Mouse (Mus musculus): Measurements from ENCODE around the gene Gm13420. TPM values are rescaled to one million over a fixed set of nuclear protein-coding genes. Genes with fewer than 3 reads are reported as not detected.
"Not testable (repeated sequence)": the region's sequence is repeated elsewhere in the genome, so short reads cannot be mapped to it uniquely, and the experiment has no call there.

The Gm13420 gene
- 1.8 and 2.0 TPM in 2 replicates for polyA plus RNA-seq (2015; fragmentation: Nextera tagmentation; extraction: Ambion mirVana)

- peak within 1 kb of the TSS; percentile 36 for H3K4me3 ChIP-seq (replicated peaks)
- H3K36me3 ChIP-seq, result no peaks in the 10 kb centered on the region
- H3K9me3 ChIP-seq (replicated peaks), result no peaks in the 10 kb centered on the region
- H3K4me1 ChIP-seq, result peaks cover 26% of the 10 kb centered on the region
- WGBS, result 5% methylated on average over 28 of the region's 28 CpGs
- peak; percentile 90 for ATAC-seq (replicated peaks; ENCODE audit: low FRiP score)
- H3K4me2 ChIP-seq, result peak within 1 kb of the TSS; percentile 68
- H3K9ac ChIP-seq, result peak within 1 kb of the TSS; percentile 33
- H3K27ac ChIP-seq, result peak within 1 kb of the TSS; percentile 76
- H3K27me3 ChIP-seq, result peaks cover 61% of the 10 kb centered on the region
Observed at GRCm38 (mm10) chr2:29751497-29751896, at the start of gene Gm13420. Gene Gm13420 (minus strand): TSS chr2:29751685.

GRCm38 (mm10) chr2:29792772-29793487, 41.4 kb upstream of the Gm13420 start:
- ATAC-seq (replicated peaks; ENCODE audit: low FRiP score), result no peak

GRCm38 (mm10) chr2:29787937-29788681, 36.6 kb upstream of the Gm13420 start, which contains the start of gene Trub2:
Gene Trub2 (minus strand): TSS chr2:29788502.
- Histone ChIP-seq H3K9ac (peak within 1 kb of the TSS; percentile 76), H3K27ac (peak within 1 kb of the TSS; percentile 87), H3K4me2 (peak within 1 kb of the TSS; percentile 89), H3K4me1 (peaks cover 17% of the 10 kb centered on the region), H3K4me3 (replicated peaks) (peak within 1 kb of the TSS; percentile 83), H3K36me3 (peaks cover 68% of the 10 kb centered on the region), H3K27me3 (no peaks in the 10 kb centered on the region), H3K9me3 (replicated peaks) (no peaks in the 10 kb centered on the region)
- WGBS, result under 1% methylated on average over 45 of the region's 45 CpGs
- peak; percentile 90 for ATAC-seq (replicated peaks; ENCODE audit: low FRiP score)

More at GRCm38 (mm10) chr2:29792772-29793487, 41.4 kb upstream of the Gm13420 start:
- peaks cover 8% of the 10 kb centered on the region for H3K4me1 ChIP-seq
- H3K9ac ChIP-seq, result no peak overlapping the region
- no peak overlapping the region for H3K4me2 ChIP-seq
- WGBS, result 98% methylated on average over 2 of the region's 2 CpGs
- H3K27ac ChIP-seq, result no peak overlapping the region
- H3K27me3 ChIP-seq, result no peaks in the 10 kb centered on the region
- H3K4me3 ChIP-seq (replicated peaks), result no peak overlapping the region
- no peaks in the 10 kb centered on the region for H3K9me3 ChIP-seq (replicated peaks)
- peaks cover 63% of the 10 kb centered on the region for H3K36me3 ChIP-seq

GRCm38 (mm10) chr2:29787104-29787917, 35.8 kb upstream of the Gm13420 start, which contains the start of gene Coq4:
Gene Coq4 (plus strand): TSS chr2:29787493.
- peaks cover 70% of the 10 kb centered on the region for H3K36me3 ChIP-seq
- H3K9me3 ChIP-seq (replicated peaks), result no peaks in the 10 kb centered on the region
- H3K4me3 ChIP-seq (replicated peaks), result peak within 1 kb of the TSS; percentile 83
- peaks cover 17% of the 10 kb centered on the region for H3K4me1 ChIP-seq
- ATAC-seq (replicated peaks; ENCODE audit: low FRiP score), result peak; percentile 89
- 2% methylated on average over 31 of the region's 31 CpGs for WGBS
- H3K4me2 ChIP-seq, result peak within 1 kb of the TSS; percentile 89
- H3K9ac ChIP-seq, result peak within 1 kb of the TSS; percentile 76
- H3K27ac ChIP-seq, result peak within 1 kb of the TSS; percentile 87
- no peaks in the 10 kb centered on the region for H3K27me3 ChIP-seq

GRCm38 (mm10) chr2:29784290-29784689, 32.8 kb upstream of the Gm13420 start:
- H3K4me3 ChIP-seq (replicated peaks), result no peak overlapping the region
- H3K36me3 ChIP-seq, result peaks cover 74% of the 10 kb centered on the region
- H3K4me1 ChIP-seq, result peaks cover 17% of the 10 kb centered on the region
- 74% methylated on average over 4 of the region's 4 CpGs for WGBS
- H3K27me3 ChIP-seq, result no peaks in the 10 kb centered on the region
- no peak overlapping the region for H3K4me2 ChIP-seq
- ATAC-seq (replicated peaks; ENCODE audit: low FRiP score), result no peak
- H3K9ac ChIP-seq, result no peak overlapping the region
- peaks cover 5% of the 10 kb centered on the region; the same call in 1 of the 2 replicates for H3K9me3 ChIP-seq (replicated peaks)
- H3K27ac ChIP-seq, result no peak overlapping the region

- H3K4me2 ChIP-seq; H3K27ac ChIP-seq; H3K4me1 ChIP-seq; ATAC-seq (replicated peaks; ENCODE audit: low FRiP score); H3K27me3 ChIP-seq; H3K9ac ChIP-seq; H3K4me3 ChIP-seq (replicated peaks); H3K9me3 ChIP-seq (replicated peaks): not testable (repeated sequence)
- peaks cover 99% of the 10 kb centered on the region for H3K36me3 ChIP-seq
- WGBS, result 93% methylated on average over 2 of the region's 2 CpGs
Observed at GRCm38 (mm10) chr2:29781256-29781655, 29.8 kb upstream of the Gm13420 start.

- no peaks in the 10 kb centered on the region for H3K9me3 ChIP-seq (replicated peaks)
- peaks cover 43% of the 10 kb centered on the region for H3K36me3 ChIP-seq
- H3K4me1 ChIP-seq, result peaks cover 9% of the 10 kb centered on the region; the same call in 1 of the 2 replicates
- 92% methylated on average over 4 of the region's 4 CpGs for WGBS
- no peak overlapping the region for H3K27ac ChIP-seq
- no peak for ATAC-seq (replicated peaks; ENCODE audit: low FRiP score)
- no peak overlapping the region for H3K9ac ChIP-seq
- no peak overlapping the region for H3K4me3 ChIP-seq (replicated peaks)
- H3K4me2 ChIP-seq, result no peak overlapping the region
- H3K27me3 ChIP-seq, result no peaks in the 10 kb centered on the region
Observed at GRCm38 (mm10) chr2:29773323-29773722, 21.8 kb upstream of the Gm13420 start.

- whole genome bisulfite sequencing, result 80% methylated on average over 8 of the region's 8 CpGs
- Histone ChIP-seq H3K4me1 (peaks cover 14% of the 10 kb centered on the region; the same call in 1 of the 2 replicates), H3K36me3 (peaks cover 28% of the 10 kb centered on the region), H3K27me3 (no peaks in the 10 kb centered on the region), H3K9ac (no peak overlapping the region), H3K9me3 (replicated peaks) (no peaks in the 10 kb centered on the region), H3K27ac (no peak overlapping the region), H3K4me3 (replicated peaks) (no peak overlapping the region), H3K4me2 (no peak overlapping the region)
- no peak for ATAC-seq (replicated peaks; ENCODE audit: low FRiP score)
Observed at GRCm38 (mm10) chr2:29771611-29772461, 20.4 kb upstream of the Gm13420 start.

- Histone ChIP-seq H3K9ac (no peak overlapping the region), H3K4me1 (peaks cover 14% of the 10 kb centered on the region; the same call in 1 of the 2 replicates), H3K27ac (no peak overlapping the region), H3K4me3 (replicated peaks) (no peak overlapping the region), H3K36me3 (peaks cover 17% of the 10 kb centered on the region; the same call in 1 of the 2 replicates), H3K4me2 (no peak overlapping the region), H3K27me3 (no peaks in the 10 kb centered on the region), H3K9me3 (replicated peaks) (no peaks in the 10 kb centered on the region)
- ATAC-seq (replicated peaks; ENCODE audit: low FRiP score), result no peak
Observed at GRCm38 (mm10) chr2:29770162-29770561, 18.7 kb upstream of the Gm13420 start.

GRCm38 (mm10) chr2:29768901-29769300, 17.4 kb upstream of the Gm13420 start:
- Histone ChIP-seq H3K27me3 (no peaks in the 10 kb centered on the region), H3K9me3 (replicated peaks) (no peaks in the 10 kb centered on the region), H3K4me2 (no peak overlapping the region), H3K36me3 (peaks cover 11% of the 10 kb centered on the region; the same call in 1 of the 2 replicates), H3K4me1 (peaks cover 14% of the 10 kb centered on the region; the same call in 1 of the 2 replicates), H3K4me3 (replicated peaks) (no peak overlapping the region), H3K9ac (no peak overlapping the region), H3K27ac (peak overlapping the region; percentile 76)
- ATAC-seq (replicated peaks; ENCODE audit: low FRiP score), result no peak
- 63% methylated on average over 9 of the region's 9 CpGs for WGBS
